Mouse (Mus musculus) hindbrain, embryonic 13.5 days (tissue): Measurements from ENCODE around the gene Cc2d2b. TPM values are rescaled to one million over a fixed set of nuclear protein-coding genes. Genes with fewer than 3 reads are reported as not detected.

ENCODE experiments used
- ATAC-seq: fragments of 200-750 bp; cut with Nextera tagmentation; 2 replicates; pipeline ENCODE4 v1.8.0; 2017; ENCODE audit warnings: moderate TSS enrichment; ENCODE audit not compliant: low FRiP score
- H3K27ac ChIP-seq: fragments of 300-500 bp; sonication (generic); 2 replicates; pipeline ENCODE4 v1.5.1; 2015; ENCODE audit warnings: inconsistent platforms, mild to moderate bottlenecking, moderate library complexity
- H3K27me3 ChIP-seq: fragments of 300-500 bp; sonication (generic); 2 replicates; pipeline ENCODE4 v1.6.1; 2015; ENCODE audit warnings: mild to moderate bottlenecking, inconsistent platforms
- H3K36me3 ChIP-seq: fragments of 300-500 bp; sonication (generic); 2 replicates; pipeline ENCODE4 v1.6.1; 2015; ENCODE audit warnings: mild to moderate bottlenecking, inconsistent platforms
- H3K4me1 ChIP-seq: fragments of 300-500 bp; sonication (generic); replicated peaks from 2 replicates; pipeline ENCODE4 v1.6.1; 2015; ENCODE audit warnings: inconsistent platforms
- H3K4me2 ChIP-seq: fragments of 300-500 bp; sonication (generic); 2 replicates; pipeline ENCODE4 v1.6.1; 2015; ENCODE audit warnings: inconsistent platforms, mild to moderate bottlenecking, moderate library complexity
- H3K4me3 ChIP-seq: fragments of 300-500 bp; sonication (generic); 2 replicates; pipeline ENCODE4 v1.5.1; 2015; ENCODE audit warnings: mild to moderate bottlenecking, inconsistent platforms
- H3K9ac ChIP-seq: fragments of 300-500 bp; sonication (generic); 2 replicates; pipeline ENCODE4 v1.6.1; 2015; ENCODE audit warnings: mild to moderate bottlenecking, inconsistent platforms
- H3K9me3 ChIP-seq: fragments of 300-500 bp; sonication (generic); 2 replicates; pipeline ENCODE4 v1.6.1; 2016; ENCODE audit warnings: inconsistent platforms
- WGBS: fragments of 180-500 bp; shearing (Covaris S2); methylation state at CpG from one replicate; pipeline ENCODE4 v1.1.7; 2015; 5-methylcytosine and 5-hydroxymethylcytosine counted together
- polyA plus RNA-seq: library from polyadenylated mRNA; unstranded; fragments of >200 nt; fragmentation: Nextera tagmentation; extraction: Ambion mirVana; gene quantifications from 2 replicates; pipeline ENCODE4 v1.2.1, GENCODE M21; 2015

Cc2d2b gene
- polyA plus RNA-seq, 1 experiment from 2014 or later, result 0.19 TPM

GRCm38 (mm10) chr19:40769341-40769770, 20.8 kb downstream of the Cc2d2b start:
- H3K4me3 ChIP-seq, result no peak overlapping the region
- no peak for ATAC-seq
- no peaks in the 10 kb centered on the region for H3K36me3 ChIP-seq
- no peak overlapping the region for H3K4me2 ChIP-seq
- no peaks in the 10 kb centered on the region for H3K9me3 ChIP-seq
- WGBS, result 44% methylated on average over 7 of the region's 7 CpGs
- peaks cover 4% of the 10 kb centered on the region for H3K4me1 ChIP-seq
- H3K9ac ChIP-seq, result no peak overlapping the region
- H3K27me3 ChIP-seq, result no peaks in the 10 kb centered on the region
- no peak overlapping the region for H3K27ac ChIP-seq

- H3K4me2 ChIP-seq, result no peak overlapping the region
- H3K4me3 ChIP-seq, result no peak overlapping the region
- 74% methylated on average over 14 of the region's 15 CpGs for WGBS
- H3K27me3 ChIP-seq, result no peaks in the 10 kb centered on the region
- H3K27ac ChIP-seq, result no peak overlapping the region
- H3K4me1 ChIP-seq, result no peaks in the 10 kb centered on the region
- no peaks in the 10 kb centered on the region for H3K9me3 ChIP-seq
- no peak overlapping the region for H3K9ac ChIP-seq
- ATAC-seq, result no peak
- H3K36me3 ChIP-seq, result no peaks in the 10 kb centered on the region
Measured at GRCm38 (mm10) chr19:40788004-40788714, 39.6 kb downstream of the Cc2d2b start.

- Histone ChIP-seq H3K4me2 (no peak overlapping the region), H3K4me3 (no peak overlapping the region), H3K27me3 (no peaks in the 10 kb centered on the region), H3K9ac (no peak overlapping the region), H3K4me1 (no peaks in the 10 kb centered on the region), H3K36me3 (no peaks in the 10 kb centered on the region), H3K27ac (no peak overlapping the region), H3K9me3 (no peaks in the 10 kb centered on the region)
- ATAC-seq, result no peak
- WGBS, result 84% methylated on average over 2 of the region's 2 CpGs
Measured at GRCm38 (mm10) chr19:40788715-40789084, 40.1 kb downstream of the Cc2d2b start.

- no peak for ATAC-seq
- no peaks in the 10 kb centered on the region for H3K4me1 ChIP-seq
- no peaks in the 10 kb centered on the region for H3K36me3 ChIP-seq
- H3K27me3 ChIP-seq, result no peaks in the 10 kb centered on the region
- no peak overlapping the region for H3K9ac ChIP-seq
- 51% methylated on average over 7 of the region's 7 CpGs for WGBS
- H3K27ac ChIP-seq, result no peak overlapping the region
- no peak overlapping the region for H3K4me2 ChIP-seq
- no peak overlapping the region for H3K4me3 ChIP-seq
- H3K9me3 ChIP-seq, result no peaks in the 10 kb centered on the region
Measured at GRCm38 (mm10) chr19:40805176-40805737, 56.7 kb downstream of the Cc2d2b start.

GRCm38 (mm10) chr19:40809858-40810257, 61.3 kb downstream of the Cc2d2b start:
- Histone ChIP-seq H3K4me1 (no peaks in the 10 kb centered on the region), H3K9ac (no peak overlapping the region), H3K4me3 (no peak overlapping the region), H3K36me3 (no peaks in the 10 kb centered on the region), H3K27ac (no peak overlapping the region), H3K4me2 (no peak overlapping the region), H3K9me3 (no peaks in the 10 kb centered on the region), H3K27me3 (no peaks in the 10 kb centered on the region)
- 63% methylated on average over 7 of the region's 7 CpGs for WGBS
- no peak for ATAC-seq

GRCm38 (mm10) chr19:40811840-40812239, 63.3 kb downstream of the Cc2d2b start:
- no peak overlapping the region for H3K27ac ChIP-seq
- no peaks in the 10 kb centered on the region for H3K27me3 ChIP-seq
- no peak overlapping the region for H3K4me2 ChIP-seq
- 85% methylated on average over 4 of the region's 4 CpGs for WGBS
- H3K9ac ChIP-seq, result no peak overlapping the region
- no peaks in the 10 kb centered on the region for H3K9me3 ChIP-seq
- no peaks in the 10 kb centered on the region for H3K36me3 ChIP-seq
- ATAC-seq, result no peak
- H3K4me3 ChIP-seq, result no peak overlapping the region
- H3K4me1 ChIP-seq, result no peaks in the 10 kb centered on the region

GRCm38 (mm10) chr19:40812778-40813177, 64.2 kb downstream of the Cc2d2b start:
- Histone ChIP-seq H3K9me3 (no peaks in the 10 kb centered on the region), H3K27ac (no peak overlapping the region), H3K27me3 (no peaks in the 10 kb centered on the region), H3K4me2 (no peak overlapping the region), H3K4me1 (no peaks in the 10 kb centered on the region), H3K4me3 (no peak overlapping the region), H3K9ac (no peak overlapping the region), H3K36me3 (no peaks in the 10 kb centered on the region)
- WGBS, result 91% methylated on average over 3 of the region's 3 CpGs
- no peak for ATAC-seq

- WGBS, result 87% methylated on average over 14 of the region's 14 CpGs
- Histone ChIP-seq H3K4me1 (no peaks in the 10 kb centered on the region), H3K36me3 (no peaks in the 10 kb centered on the region), H3K9me3 (no peaks in the 10 kb centered on the region), H3K27ac (no peak overlapping the region), H3K4me3 (no peak overlapping the region), H3K4me2 (no peak overlapping the region), H3K27me3 (no peaks in the 10 kb centered on the region), H3K9ac (no peak overlapping the region)
- ATAC-seq, result no peak
Measured at GRCm38 (mm10) chr19:40813385-40813784, 64.8 kb downstream of the Cc2d2b start.

GRCm38 (mm10) chr19:40815645-40816183, 67.2 kb downstream of the Cc2d2b start:
- H3K4me2 ChIP-seq, result no peak overlapping the region
- H3K27ac ChIP-seq, result no peak overlapping the region
- H3K9me3 ChIP-seq, result no peaks in the 10 kb centered on the region
- H3K36me3 ChIP-seq, result no peaks in the 10 kb centered on the region
- no peaks in the 10 kb centered on the region for H3K4me1 ChIP-seq
- H3K27me3 ChIP-seq, result no peaks in the 10 kb centered on the region
- ATAC-seq, result no peak
- 86% methylated on average over 7 of the region's 7 CpGs for WGBS
- H3K9ac ChIP-seq, result no peak overlapping the region
- H3K4me3 ChIP-seq, result no peak overlapping the region

GRCm38 (mm10) chr19:40817901-40818532, 69.5 kb downstream of the Cc2d2b start:
- 93% methylated on average over 6 of the region's 6 CpGs for WGBS
- Histone ChIP-seq H3K27me3 (no peaks in the 10 kb centered on the region), H3K4me3 (no peak overlapping the region), H3K36me3 (no peaks in the 10 kb centered on the region), H3K4me2 (no peak overlapping the region), H3K27ac (no peak overlapping the region), H3K9ac (no peak overlapping the region), H3K4me1 (no peaks in the 10 kb centered on the region), H3K9me3 (no peaks in the 10 kb centered on the region)
- no peak for ATAC-seq

- no peaks in the 10 kb centered on the region for H3K4me1 ChIP-seq
- H3K9ac ChIP-seq, result no peak overlapping the region
- H3K4me3 ChIP-seq, result no peak overlapping the region
- no peaks in the 10 kb centered on the region for H3K27me3 ChIP-seq
- H3K27ac ChIP-seq, result no peak overlapping the region
- no peak for ATAC-seq
- no peaks in the 10 kb centered on the region for H3K9me3 ChIP-seq
- no peaks in the 10 kb centered on the region for H3K36me3 ChIP-seq
- no peak overlapping the region for H3K4me2 ChIP-seq
- WGBS, result 82% methylated on average over 7 of the region's 7 CpGs
Measured at GRCm38 (mm10) chr19:40818764-40819163, 70.2 kb downstream of the Cc2d2b start.

GRCm38 (mm10) chr19:40821306-40821825, 72.8 kb downstream of the Cc2d2b start:
- H3K36me3 ChIP-seq, result no peaks in the 10 kb centered on the region
- 80% methylated on average over 4 of the region's 4 CpGs for WGBS
- no peak for ATAC-seq

More at GRCm38 (mm10) chr19:40821306-40821825, 72.8 kb downstream of the Cc2d2b start:
- no peaks in the 10 kb centered on the region for H3K4me1 ChIP-seq
- no peak overlapping the region for H3K4me2 ChIP-seq
- no peak overlapping the region for H3K4me3 ChIP-seq
- H3K9me3 ChIP-seq, result no peaks in the 10 kb centered on the region
- no peak overlapping the region for H3K9ac ChIP-seq
- H3K27me3 ChIP-seq, result no peaks in the 10 kb centered on the region
- no peak overlapping the region for H3K27ac ChIP-seq
